Mouse (Mus musculus): ENCODE results near the gene Atxn1l.

The Atxn1l gene

DNA sequence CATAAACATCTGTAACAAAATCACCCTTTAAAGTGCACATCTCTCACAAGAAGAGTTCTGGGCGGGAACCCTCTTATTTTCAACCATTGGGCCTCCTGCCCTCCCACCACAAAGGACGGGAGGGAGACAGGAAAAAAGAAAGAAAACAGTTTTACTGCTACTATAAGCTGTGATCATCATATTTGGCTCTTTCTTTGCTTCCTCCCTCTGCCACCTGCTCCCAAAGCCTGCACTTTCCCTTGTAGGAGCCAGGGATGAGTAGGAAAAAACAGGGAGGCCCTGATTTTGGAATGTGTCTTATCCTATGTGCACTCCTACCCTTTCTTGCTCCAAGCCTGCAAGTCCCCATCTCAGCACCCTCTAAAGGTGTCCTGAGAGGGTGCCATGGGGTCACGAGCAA is 6.5 kb downstream of the Atxn1l start:
- DNase-seq (ENCODE audit: low spot score): no peak

DNA sequence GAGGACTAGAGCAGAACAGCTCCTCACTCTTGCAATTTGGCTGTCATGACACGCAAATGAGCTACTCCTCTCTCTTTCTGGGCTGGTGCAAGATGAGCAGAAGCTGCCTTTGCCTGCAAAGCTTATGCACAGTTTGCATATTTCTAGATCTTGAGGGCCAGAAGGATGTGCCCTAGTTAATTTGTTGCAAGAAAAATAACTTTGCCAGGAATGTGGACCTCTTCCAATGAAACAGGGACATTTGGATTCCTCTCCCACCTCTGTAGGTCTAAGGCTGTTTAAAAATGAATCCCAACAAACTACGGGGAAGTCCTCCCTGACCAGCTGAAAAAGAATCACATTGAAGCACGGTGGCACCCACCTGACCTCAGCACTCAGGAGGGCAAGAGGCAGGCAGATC is 12.4 kb downstream of the Atxn1l start:
- no peak for DNase-seq (ENCODE audit: low spot score)

DNA sequence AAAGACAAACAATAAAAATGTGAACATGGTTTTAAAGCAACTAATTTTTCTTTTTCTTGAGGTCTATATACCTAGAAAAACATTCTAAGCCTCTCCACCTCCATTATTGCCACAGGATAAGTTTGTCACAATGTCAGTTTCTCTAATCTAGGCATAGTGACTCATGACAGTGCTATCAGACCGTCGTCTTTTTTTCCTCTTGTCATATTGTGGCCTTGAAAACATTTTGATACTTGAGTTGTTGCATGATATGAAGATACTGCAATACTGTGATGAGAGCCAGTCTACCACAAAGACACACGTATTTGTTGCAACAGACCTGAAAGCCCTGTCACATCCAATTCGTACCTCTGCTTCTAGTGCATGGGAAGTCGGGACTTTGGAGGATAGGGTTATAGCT is 22.6 kb downstream of the Atxn1l start:
- no peak for DNase-seq (ENCODE audit: low spot score)

DNA sequence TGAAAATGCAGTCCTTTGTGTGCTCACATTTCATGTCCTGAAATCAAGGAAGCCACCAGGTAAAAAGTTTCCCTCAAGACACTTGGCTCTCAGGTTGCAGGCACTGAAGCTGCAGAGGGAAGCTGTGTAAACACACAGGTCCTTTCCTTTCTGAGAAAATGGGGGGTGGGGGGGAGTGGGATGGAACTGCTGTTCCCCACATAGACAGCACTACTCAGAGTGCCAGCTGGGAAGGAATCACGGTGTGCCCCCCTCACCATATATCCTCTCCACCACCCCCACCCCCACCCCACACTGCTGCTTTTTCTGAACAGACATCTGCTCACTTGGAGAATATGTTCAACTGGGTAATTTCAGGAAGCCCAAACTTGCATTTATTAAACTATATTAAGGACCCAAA is 25.0 kb downstream of the Atxn1l start:
- no peak for DNase-seq (ENCODE audit: low spot score)

DNA sequence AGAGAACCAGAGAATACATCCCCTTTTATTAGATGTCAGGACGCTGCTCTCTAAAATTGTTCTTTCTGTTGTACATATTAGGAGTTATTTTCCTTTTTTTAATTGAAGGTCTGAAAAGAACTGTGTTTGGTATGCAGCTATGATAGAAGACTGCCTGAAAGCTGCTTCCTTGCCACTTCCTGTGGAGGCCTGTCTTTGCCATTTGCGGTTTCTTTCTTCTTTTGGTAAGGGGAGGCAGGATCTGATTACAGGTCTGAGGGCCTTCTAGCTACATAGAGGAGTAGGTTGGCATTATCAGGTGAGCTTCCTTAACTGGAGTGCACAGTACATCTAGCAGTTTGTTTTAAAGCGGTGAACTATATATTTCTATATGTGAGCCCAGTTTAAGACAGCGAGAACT is 29.6 kb downstream of the Atxn1l start:
- no peak for DNase-seq (ENCODE audit: low spot score)

DNA sequence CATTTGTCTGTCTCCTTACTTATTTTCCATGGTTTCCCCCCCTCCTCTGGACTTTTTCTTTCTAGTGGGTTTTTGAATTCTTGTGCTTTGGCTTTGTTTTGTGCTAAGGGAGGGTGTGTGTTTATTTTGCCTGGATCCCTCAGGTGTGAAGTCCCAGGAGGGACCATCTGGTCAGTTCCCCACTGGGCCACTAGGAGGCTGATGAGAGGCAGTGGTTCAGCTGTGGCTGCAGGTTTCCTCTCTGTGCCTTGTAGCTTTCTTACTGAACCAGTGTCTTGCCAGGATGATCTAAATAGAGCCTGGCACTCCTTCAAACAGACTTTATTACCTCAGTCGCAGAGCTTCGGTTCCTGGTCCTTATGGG is 30.7 kb downstream of the Atxn1l start:
- DNase-seq (ENCODE audit: low spot score): peak; percentile 64

DNA sequence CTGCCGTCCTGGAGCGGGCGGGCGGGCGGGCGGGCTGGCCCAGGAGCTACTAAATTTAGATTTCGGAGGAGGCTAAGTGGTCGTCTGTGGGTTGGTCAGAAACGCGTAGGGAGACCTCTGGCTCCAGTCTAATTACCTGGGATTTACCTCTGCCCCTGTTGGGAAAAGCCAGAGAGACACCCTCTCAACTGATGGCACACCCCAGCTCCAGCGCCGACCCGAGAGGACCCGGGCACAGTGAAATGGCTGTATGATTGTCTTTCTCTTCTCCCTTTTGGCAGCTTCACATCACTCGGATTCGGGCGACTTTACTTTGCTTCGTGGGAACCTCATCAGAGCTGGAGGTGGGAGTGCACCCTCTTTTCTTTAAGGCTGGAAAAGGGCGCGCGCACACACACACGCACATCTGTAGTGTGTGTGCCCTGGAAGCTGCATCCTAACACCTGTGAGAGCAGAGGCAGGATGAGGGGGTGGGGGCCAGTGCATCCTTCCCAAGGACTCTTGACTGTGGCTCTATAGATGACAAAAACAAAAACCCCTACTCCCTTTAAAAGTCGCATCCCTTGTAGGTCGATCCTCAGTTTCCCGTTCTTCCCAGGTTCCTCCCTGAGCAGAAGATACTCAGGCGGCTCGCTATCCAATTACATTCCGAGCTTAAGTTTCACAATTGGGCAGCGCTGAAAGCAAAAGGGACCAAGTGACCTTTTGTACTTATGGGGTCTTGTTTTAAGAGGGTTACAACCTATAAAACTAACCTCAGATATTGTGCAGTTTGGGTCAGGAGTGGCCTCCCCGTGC is 31.3 kb downstream of the Atxn1l start:
- no peak for DNase-seq (ENCODE audit: low spot score)

DNA sequence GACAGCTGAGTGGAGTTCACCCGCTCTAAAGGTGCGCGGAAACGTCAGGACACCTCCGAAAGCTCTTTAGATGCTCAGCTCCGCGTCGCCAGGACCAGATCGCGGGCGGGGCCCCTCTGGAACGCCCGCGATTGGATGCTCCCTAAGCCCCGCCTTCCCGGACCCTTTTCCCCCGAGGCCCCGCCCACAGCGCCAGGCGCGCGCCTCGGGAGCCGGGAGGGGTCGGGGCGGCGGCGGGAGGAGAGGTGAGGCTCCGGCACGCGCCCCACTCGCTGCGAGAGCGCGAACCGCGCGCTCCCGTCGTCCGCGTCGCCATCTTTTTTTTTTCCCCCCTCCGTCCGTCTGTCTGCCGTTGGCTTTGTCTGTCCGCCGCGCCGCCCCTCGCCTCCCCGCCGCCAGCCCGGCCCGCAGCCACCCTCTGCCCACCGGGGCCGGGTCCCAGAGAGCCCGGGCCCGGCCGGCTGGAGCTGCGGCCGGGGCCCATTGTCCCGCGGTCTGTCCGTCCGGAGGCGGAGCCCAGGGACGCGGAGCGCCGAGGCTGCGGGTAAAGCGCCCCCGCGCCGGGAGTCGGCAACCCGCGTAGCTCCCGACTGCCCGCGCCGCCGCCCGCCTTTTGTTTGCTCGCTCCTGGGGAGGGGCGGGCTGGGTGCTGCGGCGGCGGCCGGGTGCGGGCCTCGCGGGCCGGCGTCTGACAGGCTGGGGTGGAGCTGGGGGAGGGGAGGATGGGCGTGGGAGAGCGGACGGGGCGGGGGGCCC is 32.0 kb downstream of the Atxn1l start, which contains the start of gene Zfp821:
TSS of gene Zfp821 (plus strand) at position 227 of the 756 bp plus-strand sequence.
- peak; percentile 86 for DNase-seq (ENCODE audit: low spot score)

DNA sequence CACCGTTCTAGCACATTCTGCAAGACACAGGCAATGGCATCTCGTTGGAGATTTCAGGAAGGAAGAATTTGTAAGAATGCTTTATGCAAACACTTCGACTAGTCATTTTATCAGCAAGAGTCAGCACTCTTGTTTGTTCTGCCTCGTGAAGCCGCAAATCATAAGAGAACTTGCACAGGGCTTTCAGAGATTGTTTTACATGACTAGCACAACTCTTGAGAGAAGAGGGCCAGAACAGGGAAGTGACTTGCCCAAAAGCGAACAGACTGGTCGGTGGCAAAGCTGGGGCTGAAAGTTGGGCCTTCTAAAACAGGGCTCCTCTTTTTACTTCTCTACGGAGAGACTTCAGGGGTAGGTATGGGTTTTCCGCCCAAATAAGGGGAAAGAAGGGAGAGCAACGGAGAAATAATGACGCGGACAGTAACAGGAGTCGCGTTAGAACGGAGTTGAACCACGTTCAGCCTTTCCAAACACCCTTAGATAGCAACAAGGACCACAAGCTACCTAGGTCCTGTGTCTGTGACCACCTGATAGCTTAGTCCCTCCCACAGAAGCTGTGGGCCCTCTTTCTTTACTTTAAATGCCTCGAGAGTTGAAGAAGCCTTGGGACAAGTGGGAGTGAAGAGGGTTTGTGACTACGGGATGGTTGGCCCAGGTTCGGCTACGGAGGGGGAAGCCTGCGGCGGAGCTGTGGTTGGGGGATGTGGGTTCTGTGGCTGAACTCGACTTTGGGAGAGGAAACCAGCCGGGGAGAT is 32.8 kb downstream of the Atxn1l start:
- DNase-seq (ENCODE audit: low spot score): no peak

DNA sequence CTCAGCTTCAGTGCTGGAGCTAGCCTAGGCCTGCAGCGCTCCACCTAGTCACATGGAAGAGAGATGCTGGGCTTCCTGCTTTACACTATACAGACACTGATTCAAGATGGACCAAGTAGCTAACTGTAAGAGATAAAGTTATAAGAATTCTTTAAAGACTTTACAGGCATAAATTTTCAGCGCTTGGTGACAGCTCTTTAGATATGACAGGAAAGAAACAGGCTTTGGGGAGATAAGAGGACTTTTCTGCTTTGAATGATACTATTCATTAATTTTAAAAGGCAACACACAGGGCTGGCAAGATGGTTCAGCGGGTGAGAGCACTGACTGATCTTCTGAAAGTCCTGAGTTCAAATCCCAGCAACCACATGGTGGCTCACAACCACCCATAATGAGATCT is 39.1 kb downstream of the Atxn1l start:
- DNase-seq (ENCODE audit: low spot score): no peak

DNA sequence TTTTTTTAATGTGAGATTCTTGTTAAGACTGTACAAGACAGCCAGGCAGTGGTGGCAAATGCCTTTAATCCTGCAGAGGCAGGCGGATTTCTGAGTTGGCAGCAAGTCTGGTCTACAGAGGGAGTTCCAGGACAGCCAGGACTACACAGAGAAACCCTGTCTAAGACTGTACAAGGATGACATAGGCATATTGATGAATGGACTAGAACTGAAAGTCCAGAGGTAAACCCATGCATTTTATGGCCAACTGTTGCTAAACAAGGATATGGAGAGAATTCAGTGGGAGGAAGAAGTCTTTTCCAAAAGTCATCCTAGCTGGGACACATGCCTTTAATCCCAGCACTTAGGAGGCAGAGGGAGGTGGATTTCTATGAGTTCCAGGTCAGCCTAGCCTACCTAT is 39.8 kb downstream of the Atxn1l start:
- DNase-seq (ENCODE audit: low spot score): no peak

DNA sequence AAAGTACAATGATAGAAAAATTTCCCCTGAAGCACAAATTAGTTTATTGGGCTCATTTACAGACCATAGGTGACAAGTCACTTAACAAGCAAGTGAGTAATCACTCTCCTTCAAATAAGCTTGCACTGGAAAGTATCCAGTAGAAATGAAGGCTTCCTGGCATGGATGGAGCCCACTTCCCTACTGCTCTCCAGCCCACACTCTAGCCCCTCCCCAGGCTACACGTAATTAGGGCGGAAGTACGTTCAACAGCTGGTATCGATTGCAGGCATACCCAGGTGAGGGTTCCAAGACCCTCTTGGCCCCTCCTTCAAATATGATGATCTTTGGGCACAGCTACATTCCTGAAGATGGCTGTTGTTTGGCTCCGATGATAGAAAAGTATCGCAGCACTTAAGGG is 43.4 kb downstream of the Atxn1l start:
- no peak for DNase-seq (ENCODE audit: low spot score)

DNA sequence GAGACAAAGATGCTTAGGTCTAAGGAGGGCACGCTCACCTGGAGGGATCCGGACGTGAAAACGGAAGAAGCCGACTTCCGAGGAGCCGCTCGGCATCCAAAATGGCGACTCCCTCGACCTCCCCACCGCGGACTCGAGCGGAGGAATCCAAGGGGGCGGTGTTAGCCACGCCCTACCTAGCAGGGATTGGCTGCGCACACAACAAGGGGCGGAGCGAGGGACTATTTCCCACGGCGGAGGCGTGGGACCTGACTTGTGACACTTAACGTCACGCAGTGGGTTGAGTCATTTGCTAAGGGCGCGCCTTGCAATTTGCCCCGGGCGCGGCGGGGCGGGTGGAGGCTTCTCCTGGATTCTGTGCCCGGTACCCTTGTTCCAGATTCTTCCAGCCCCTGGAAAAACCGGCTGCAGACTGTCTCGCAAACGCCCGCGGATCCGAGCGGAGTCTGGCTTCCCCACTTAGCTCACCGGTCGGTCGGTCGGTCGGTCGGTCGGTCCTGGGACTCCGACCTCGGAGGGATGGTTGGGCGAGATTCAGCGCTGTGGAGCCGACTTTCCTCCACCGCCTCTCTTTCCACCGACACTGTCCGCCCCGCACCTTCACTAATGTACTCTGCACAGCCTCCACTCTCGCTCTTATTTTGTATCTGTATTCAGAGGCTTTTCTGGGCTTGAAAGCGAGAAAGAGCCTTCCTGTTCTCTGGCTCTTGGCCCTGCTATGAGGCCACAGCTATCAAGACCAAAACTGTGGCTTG is 44.2 kb downstream of the Atxn1l start, which contains the start of gene Ist1:
TSS of gene Ist1 (minus strand) at position 115 of the 755 bp plus-strand sequence.
- peak; percentile 96 for DNase-seq (ENCODE audit: low spot score)

DNA sequence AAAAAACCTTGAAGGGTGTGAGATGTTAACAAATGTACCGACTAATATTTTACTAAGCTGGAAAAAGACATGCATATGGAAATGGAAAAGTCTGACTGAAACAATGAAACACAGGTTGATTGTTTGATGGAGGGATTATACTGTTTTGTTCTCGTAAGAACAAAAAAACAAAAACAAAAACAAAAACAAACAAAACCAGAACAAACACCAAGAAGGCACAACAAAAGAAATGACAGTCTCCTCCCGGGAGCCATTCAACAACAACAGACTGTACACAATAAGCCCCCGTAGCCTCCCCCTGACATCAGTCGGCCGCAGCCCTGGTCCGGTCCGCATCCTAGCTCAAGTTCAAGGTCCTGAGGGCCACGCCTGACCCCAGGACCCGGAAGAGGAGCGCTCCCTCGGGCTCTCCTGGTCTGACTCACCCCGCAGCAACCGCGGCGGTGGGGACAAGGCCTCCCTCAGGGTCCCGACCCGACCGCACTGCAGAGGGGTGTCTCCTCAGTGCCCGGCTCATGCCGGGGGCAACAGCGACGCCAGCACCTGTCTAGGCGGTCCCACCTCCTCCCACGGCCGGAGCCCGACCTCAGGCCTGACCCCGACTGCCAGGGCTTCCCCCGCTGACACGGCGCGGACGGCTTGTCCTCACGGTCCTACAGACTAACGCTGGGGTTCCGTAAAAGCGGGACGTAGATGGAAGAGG is 44.9 kb downstream of the Atxn1l start:
- DNase-seq (ENCODE audit: low spot score): no peak

DNA sequence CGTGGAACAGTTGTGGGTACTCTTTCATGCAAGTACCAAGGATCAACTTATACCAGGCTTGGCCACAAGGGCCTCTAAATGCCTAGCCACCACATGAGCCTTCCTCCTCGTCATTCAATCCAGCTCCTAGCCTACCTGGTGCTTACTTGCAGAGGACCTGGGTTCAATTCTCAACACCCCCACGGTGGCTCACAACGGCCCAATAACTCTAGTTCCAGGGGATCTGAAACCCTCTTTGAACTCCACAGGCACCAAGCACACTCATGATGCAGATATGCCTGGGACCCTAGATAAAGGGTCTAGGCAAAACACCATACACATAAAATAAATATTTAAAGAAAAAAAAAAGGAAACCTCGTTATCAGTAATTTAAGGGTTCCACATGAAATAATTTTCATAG is 45.8 kb downstream of the Atxn1l start:
- DNase-seq (ENCODE audit: low spot score): no peak

DNA sequence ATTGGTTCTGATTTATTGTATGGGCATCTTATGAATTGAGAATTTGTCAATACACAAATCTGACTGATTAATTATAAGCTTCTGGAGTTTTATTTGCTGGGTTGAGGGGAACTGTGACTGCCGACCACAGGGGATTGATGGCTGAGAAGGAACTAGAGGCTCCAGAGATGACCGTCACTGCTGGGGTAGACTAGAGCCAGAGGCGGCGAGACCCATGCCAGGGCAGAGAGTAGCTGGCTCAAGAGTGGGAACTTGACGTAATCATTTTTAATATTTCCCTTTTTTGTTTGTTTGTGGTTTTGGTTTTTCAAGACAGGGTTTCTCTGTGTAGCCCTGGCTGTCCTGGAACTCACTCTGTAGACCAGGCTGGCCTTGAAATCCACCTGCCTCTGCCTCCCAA is 50.3 kb downstream of the Atxn1l start:
- DNase-seq (ENCODE audit: low spot score): no peak

DNA sequence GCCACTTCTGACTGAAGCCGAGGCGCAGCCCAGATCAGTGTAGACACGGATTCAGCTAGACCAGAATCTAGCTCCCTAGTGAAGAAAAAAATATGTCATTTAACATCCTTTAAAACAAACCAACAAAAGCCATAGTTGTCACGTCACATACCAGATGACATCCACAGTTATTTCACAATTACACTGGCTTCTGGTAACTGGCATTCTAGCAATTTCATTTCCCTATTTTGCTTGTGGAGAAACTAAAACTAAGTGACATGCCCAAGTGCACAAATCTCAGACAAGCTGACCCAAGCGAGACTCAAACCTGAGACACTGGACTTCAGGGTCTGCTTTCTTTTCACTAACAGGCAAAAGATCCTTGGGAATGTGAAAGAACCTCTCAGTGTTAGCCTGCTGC is 55.4 kb downstream of the Atxn1l start:
- no peak for DNase-seq (ENCODE audit: low spot score)

DNA sequence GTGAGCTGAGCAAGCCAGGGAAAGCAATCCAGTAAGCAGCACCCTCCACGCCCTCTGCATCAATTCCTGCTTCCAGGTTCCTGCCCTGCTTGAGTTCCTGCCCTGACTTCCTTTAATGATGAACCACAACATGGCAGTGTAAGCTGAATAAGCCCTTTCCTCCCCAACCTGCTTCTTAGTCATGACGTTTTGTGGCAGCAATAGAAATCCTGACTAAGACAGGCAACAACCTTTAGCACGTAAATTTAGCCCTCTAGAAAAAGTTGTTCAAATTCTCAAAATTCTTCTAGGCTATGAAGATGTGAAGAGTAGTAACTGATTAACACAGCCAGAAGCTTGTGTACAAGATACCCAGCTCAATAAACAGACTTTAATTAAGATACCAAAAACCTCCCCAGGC is 56.0 kb downstream of the Atxn1l start:
- no peak for DNase-seq (ENCODE audit: low spot score)

Measured in ovary, postnatal 14 days (tissue).